Mouse (Mus musculus) gastrocnemius, postnatal 10 days (tissue): ENCODE data around the gene Mrln. TPM values are rescaled to one million over a fixed set of nuclear protein-coding genes. Genes with fewer than 3 reads are reported as not detected.
A peak's percentile ranks its signal among the peaks of the same experiment; 100 is the strongest.

Experiments
- DNase-seq: peaks from one replicate; pipeline ENCODE4 v3.0.0; 2021; ENCODE audit warnings: mixed read lengths
- long read RNA-seq, 2 experiments: library from polyadenylated mRNA; stranded (forward); transcript quantifications; one replicate each; pipeline ENCODE4 v2.0.0; 2021
- total RNA-seq, 2 experiments: library from RNA; stranded (reverse); gene quantifications; 2 replicates each; pipeline ENCODE4 v1.2.3; 2021

Gene Mrln
- 100 to 1,000 TPM; 153 to 155 TPM for total RNA-seq
- long read RNA-seq, experiment 1, transcript Mrln-201 (3 exons, 443 nt): major isoform, 57 of 61 reads
- long read RNA-seq, experiment 1, partial matches to known transcripts: 0 of 61 reads
- long read RNA-seq, experiment 1, other reads (novel, unspliced or antisense): 1 of 61 reads
- long read RNA-seq, experiment 2, transcript Mrln-201 (3 exons, 443 nt): major isoform, 40 of 41 reads
- long read RNA-seq, experiment 2, partial matches to known transcripts: 0 of 41 reads
- long read RNA-seq, experiment 2, other reads (novel, unspliced or antisense): 0 of 41 reads

DNA sequence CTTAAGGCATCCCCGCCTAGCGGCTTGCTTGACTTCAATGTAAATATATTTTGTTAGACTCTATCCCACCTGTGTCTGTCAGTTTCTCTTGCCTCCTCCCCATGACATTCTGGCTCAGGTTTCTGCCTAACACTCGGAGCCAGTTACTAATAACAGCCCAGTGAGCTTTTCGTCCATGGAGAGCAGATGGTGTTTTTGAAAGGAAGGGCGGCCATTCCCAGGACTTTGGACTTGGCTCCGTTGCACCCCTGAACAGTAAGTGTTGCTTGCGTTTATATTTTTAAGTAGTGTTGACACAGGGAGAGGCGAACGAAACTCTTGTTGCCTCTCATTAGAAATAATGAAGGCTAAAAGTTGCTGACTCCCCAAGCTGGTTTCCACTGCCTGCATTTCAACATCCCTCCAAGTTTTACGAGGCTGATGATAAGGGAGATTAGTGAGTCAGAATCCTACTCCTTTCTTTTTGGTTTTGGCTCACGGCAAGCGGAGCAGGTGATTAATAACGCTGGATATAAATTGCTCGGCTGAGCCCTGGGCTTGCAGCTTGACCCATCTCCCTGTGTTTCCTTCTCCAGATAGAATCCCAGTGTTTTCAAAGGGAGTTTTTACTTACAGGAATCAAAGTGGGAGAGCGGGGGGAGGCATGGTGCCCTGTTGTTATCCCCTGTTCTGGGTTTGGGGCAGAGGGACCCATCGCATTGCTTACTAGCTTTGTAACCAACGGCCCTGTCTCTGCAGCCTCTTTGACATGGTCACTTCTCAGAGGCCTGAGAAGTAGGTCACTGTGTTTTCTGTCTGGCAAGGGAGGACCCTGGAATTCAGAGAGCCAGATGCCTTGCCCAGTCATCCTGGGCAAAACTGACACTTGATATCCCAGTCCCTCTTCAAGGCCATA, at the start of gene Mrln:
TSS of gene Mrln (plus strand) at position 160 of the 895 bp plus-strand sequence.
- peak; percentile 22 for DNase-seq

DNA sequence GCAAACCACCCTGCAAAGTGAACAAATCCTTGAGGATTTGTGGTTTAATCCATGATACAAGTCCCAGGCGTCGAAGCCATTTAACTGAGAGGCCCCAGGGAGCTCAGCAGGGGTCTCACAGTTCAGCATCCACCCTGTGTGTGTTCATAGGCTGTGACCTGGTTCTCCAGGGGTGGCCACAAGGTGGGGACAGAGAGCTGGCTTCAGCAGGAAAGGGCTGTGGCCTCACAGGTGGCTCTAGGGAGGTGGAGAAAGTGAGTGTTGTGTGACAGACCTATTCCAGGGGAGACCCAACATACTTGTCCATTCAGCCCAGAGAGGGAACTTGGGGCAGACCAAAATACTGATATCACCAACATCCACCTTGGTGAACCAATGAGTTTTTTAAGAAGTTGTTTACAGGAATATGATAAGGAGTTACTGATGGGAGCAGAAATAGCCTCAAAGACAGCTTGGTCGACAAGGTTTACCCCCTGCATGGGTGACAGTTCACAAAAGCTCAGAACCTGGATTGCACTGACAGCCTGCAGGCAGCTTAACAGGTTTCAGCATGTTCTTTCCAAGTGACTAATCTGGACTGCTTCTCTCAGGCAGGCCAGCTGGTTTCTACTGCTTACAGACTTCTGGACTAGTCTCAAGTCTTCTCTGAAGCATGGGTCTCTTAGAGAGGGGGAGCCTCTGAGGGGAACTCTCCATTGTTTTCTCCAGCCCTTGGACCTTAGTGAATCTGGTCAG, 47.9 kb upstream of the Mrln start:
- peak; percentile 27 for DNase-seq

DNA sequence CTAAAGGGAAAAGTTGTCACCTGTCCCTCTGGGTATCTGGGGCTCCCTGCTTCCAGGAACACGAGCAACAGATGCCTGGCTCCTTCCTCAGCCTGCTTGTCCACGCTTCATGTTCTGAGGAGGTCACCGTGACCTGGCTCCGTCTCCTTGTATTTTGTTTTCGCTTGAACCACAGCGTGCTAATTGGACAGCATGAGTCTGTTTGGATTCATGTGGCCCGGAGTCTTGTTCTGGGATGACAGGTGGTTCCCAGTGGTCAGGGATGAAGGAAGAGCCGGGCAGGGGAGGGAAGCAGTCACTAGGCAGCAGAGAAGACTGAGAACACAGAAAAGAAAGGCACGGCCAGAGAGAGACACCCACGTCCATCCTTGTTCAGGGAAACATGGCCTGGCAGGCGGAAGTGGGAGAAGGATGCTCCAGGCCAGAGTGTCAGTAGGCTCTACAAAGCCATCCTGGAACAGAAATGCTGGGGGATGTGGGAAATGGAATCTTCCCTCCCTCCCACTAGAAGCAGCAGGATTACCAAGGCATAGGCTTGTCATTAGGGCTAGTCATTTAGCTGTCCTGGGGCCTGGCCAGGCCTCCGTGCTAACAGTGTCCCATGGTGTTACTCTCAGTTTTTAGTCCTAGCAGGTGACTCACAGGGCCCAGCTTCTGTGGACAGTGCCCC, 44.7 kb upstream of the Mrln start:
- no peak for DNase-seq

DNA sequence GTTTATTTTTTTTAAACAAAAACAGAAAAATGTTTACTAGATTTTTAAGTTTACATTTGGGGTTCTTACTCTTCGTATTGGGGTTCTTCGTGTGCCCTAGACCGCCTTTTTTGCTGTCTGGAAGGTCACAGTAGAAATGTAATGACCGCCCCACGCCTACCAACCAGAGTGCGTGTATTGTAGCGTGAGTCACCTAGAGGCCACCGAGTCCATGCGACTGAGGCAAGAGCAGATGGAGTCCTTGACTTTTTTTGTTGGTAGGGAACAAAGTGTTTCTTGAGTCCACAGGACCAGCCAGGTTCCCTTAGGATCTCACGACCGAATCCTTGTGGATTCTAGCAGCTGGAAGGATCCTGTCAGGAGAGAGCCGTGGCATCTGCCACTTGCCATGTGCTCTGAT, 43.7 kb upstream of the Mrln start:
- no peak for DNase-seq

DNA sequence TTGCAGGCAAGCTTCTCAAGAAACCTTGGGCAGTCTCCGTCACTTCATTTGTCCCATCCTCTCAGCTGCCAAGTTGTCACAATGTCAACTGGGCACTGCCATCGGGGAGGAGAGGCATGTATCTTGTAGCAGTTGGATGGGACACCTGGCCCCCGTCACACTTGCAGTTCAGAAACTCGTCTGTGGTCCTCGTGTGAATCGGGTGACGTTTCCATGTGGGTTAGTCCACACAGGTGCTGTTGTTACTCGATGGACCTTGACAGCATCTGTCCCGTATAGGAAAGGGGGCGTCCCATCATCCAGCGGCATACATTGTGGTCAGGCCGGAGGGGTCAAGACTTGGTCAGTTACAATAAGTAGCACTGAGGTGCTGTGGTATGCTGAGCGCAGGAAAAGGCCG, 43.0 kb upstream of the Mrln start:
- DNase-seq: peak; percentile 31

DNA sequence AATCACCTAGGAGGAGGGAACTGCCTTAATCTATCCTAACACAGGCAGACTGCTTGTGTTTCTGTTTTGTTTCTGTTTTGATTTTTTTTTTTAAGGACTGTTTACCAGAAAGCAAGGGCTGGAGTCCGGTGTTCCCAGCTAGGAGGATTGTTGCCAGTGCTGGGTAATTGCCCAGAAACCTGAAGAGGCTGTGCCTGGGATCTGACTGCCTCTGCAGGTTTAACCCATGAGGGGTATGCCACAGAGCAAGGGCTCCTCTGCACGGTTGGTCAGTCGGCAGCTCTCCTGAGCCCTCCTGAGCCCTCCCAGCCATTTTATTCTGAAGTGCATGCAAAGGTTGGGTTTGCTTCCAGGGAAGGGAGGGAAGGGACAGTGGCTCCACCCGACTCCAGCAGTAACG, 40.8 kb upstream of the Mrln start:
- DNase-seq: peak; percentile 38

DNA sequence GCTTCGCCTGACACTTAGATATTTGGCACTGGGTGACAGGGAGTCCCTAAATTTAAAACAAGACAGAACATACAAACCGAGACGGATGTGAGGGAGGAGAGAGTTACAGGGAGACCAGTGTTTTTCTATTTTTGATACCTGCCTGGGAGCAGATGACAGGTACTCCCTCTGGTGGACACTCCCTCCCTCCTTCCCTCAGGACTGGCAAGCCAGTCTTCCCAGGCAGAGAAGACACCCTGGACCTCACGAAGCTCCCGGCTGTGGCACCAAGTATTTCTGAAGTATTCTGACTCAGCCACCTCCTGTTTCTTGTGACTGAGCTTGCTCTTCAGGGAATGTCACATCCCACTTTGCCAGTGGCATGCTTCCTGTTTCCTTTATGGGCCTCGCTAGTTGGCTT, 38.6 kb upstream of the Mrln start:
- DNase-seq: no peak

DNA sequence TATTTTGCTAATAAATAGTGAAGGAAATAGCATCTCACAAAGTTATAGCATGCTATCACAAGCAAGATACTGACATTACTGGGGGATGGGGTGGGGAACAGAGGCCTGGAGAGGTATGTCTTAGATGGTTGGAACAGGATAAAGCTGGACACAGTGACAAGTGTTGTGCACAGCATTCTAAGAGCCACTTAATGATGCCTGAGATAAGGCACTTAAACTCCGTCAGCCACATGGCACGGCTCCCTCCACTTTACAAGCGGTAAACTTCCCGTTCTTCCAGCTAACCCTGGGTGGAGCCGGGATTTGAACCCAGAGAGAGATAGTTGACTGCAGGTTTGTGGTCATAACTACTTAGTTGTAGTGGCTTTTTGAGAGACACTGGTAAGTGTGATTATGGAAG, 38.0 kb upstream of the Mrln start:
- no peak for DNase-seq

DNA sequence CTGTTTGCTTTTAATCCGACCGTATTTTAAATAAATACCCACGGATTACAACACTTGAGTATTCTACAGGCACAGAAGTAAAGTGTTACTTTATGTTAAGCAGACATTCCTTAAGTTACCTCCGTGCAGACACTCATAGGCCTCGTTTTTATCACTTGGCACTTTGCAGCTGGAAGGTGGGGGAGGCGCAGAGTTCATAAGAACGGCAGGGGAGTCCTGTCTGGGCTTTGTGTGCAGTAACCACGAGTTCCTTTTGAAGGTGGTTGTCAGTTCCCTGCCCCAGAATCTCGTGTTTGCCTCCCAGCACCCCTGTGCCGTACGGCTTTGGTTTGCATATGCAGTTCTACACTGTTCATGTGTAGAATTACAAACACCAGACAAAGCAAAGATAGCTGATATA, 36.8 kb upstream of the Mrln start:
- DNase-seq: no peak

DNA sequence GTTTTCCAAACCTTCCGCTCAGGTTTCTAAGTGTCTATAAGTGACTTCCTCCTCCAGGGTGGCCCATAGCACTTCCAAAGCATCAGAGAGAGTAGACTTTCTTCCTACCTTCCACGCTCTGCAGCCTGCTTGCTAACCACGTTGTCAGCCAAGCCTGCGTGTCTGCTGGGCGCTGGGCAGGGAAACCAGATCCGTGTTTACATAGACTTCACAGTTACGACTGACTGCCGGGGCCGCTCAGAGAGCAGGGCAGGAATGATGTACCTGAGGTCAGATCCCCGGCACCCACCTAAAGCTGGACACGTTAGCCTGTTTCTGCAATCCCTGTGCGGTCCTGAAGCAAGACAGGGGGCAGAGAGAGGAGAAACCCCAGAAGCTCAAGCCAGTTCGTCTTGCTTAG, 36.1 kb upstream of the Mrln start:
- no peak for DNase-seq

DNA sequence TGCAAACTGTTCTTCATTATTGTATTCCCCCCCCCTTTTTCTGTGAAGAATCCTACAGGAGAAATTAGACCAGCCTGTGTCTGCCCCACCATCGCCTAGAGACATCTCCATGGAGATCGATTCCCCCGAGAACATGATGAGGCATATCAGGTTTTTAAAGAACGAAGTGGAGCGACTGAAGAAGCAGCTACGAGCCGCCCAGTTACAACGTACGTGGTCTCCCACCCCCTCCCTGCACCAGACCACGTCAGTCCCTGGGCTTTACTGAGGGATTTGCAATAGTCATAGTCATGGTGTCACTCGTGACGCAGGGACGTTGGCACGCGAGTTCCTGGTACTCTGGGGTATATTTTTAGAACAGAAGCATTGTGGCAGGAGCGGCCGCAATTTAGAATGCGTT, 35.4 kb upstream of the Mrln start:
- no peak for DNase-seq

DNA sequence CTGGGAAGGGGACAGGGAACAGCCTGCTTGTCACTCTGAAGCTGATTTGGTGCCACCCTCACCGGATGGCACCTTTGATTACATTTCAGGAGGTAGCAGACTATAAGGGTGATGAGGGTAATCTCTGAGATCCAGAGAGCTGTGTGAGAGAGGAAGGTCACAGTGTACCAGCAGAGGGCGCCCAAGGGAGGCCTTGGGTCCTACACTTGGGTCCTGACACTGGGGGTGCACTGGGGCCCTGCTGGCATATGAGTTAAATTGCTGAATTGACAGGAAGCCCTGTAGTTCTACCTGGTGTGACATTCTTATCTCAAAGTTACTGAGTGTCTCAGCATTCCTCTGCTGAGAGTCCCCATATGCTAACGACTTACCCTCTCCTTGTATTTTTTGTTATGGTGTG, 31.1 kb upstream of the Mrln start:
- peak; percentile 75 for DNase-seq

DNA sequence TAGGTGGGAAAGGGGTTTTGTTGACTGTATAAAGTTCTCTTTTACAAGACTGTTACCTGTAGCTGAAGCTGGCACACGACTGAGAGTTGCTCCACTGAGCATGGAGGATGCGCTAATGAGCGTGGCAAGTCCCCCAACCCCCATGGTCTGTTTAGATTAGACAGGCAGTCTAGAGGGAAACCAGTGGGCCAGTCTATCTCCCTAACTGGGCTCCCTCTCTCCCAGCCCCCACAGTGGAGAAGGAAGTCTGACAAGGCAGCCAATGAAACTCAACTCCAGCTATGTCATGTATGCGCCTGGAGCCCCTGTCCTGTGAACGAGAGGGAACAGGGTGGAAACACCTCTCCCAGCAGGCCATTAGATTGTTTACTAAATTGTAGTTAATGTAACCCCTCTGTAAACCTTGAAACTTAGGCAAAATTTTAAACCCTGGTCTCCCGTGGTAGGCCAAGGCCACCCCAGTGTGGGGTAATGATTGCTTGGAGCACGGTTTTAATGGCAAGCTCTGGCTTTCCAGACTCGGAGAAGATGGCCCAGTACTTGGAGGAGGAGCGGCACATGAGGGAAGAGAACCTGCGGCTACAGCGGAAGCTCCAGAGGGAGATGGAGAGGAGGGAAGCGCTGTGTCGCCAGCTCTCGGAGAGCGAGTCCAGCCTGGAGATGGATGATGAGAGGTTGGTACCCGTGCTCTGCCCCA, 29.8 kb upstream of the Mrln start:
- DNase-seq: no peak

DNA sequence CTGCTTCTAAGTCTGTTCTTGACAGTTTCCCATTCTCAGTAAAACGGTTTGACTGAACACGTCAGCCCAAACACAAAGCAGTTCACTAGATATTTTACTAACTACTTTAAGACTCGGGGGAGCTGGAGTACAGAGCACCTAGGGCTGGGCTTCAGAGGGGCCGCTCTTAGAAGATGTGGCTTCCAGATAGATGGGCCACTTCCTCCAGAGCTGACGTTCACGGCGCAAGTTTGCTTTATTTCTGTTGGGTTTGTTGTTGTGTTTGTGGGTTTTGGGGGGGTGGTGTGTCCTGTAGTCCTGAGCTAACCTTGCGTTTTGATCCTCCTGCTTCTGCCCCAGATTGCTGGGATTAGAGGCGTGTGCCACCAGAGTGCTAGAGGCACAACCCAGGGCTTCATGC, 23.7 kb upstream of the Mrln start:
- no peak for DNase-seq

DNA sequence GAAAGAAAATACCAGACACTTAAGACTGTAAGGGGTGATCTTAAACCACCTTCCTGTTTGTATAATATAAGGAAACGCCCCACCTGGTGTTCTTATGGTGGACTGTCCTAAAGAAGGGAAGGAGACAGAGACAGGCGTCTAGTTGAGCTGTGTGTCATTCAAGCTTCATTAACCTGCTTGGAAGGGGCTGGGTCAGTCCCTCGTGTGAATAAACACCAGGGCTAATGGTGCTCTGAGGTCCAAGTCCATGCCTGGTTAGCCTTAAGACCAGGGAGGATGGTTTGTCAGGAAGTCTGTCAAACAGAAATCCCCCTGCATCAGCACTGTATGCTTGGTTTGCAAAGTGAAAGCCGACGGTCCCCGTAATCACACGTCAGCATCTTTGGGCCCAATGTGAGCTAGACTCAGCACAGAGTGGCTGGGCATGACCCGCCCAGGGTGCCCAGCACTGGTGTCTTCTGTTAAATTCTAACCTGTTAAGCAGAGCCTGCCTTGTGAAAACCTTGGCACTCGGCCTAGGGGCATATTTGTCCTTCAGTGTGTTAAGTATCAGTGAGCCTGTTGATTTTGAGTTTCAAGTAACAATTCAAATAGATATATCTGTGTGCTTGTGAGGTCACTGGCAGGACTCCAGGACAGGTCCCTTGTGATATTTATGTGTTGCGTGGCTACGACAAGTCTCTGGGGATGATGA, 23.0 kb upstream of the Mrln start:
- DNase-seq: no peak

DNA sequence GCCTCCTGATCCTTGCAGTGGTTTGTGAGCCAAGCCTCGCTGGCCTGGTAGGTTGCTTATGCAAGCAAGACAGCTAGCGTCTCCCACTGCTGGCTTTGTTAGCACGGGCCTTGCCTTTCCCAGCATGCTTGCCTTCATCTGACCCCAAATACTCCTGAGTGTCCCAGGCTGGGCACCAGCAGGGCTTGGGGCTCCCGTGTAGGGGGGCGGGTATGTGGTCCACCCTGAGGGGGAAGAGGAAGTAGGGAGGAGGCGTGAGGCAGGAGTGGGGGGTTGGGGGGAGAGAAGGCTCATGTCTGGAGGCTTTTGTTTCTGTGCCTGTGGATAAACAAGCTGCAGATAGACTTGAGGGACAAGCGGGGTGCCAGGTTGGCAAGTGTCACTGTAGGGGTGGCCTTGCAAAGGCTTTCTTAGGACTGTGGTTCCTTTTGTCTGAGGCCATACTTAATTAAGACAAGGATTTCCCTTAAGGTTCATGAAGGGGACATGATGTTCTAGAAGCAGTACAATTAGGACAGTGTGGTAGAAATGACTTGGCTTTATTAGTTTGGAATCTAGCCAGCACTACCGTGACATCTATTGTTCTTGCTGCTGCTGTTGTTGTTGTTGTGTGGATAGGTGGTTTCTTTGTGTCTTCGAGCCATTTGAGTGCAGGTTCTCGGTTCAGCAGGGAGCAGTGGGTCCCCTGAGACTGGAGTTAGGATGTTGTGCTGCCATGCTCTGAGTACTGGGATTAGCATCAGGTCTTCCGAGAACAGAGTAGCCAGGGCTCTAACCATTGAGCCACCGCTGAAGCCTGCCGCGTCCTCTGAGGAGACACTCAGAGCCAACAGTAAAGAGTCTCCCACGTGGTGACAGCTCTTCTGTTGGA, 21.0 kb upstream of the Mrln start:
- DNase-seq: no peak

DNA sequence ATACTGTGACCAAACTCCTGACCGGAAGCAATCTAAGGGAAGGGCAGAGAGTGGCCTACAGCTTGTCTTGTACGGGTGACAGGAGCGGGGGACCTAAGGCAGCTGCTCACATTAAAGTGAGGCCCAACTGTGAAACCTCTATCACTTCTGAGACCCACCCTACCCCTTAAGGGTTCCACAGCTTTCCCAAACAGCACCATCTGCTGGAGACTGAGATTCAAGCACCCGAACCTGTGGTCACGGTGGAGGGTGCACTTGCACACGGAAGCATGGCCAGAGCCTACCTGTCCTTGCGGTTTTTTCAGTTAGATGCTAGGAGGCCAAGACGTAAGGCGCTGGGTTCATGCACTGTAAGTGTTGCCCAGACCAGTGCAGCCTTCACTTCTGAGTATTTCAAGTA, 18.3 kb upstream of the Mrln start:
- DNase-seq: peak; percentile 34

DNA sequence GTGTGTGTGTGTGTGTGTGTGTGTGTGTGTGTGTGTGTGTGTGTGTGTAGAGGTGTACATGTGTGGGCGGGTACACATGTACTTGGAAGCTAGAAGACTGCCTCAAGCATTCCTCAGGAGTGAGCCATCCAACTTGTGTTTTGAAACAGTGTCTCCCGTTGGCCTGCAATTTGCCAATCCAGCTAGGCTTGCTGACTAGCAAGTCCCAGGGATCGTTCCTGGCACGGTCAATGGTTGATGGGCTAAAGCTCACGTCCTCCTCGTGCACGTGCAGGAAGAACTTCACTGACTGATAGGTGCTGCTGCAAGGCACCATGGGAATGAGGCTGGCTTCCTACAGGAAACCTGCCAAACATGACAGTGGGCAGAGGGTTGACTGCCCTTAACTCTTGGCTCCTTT, 17.9 kb upstream of the Mrln start:
- DNase-seq: no peak

DNA sequence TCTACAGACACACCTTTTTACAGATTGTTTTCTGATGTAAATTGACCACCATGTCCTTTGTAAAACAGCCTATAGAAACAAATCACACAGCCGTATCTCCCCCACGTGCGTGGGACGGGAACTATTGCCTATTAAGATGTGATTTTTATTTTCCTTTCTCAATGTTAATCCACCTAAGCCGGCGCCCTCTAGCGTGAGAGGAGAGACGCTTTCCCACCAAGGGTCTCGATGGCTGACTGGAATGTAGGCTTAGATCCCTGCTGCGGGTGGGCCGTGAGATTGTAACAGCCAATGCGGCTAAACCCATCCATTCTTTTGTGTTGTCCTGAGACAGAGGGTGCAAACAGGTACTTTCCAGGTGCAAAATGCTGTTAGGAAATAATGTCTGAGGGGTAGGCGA, 14.6 kb upstream of the Mrln start:
- no peak for DNase-seq

DNA sequence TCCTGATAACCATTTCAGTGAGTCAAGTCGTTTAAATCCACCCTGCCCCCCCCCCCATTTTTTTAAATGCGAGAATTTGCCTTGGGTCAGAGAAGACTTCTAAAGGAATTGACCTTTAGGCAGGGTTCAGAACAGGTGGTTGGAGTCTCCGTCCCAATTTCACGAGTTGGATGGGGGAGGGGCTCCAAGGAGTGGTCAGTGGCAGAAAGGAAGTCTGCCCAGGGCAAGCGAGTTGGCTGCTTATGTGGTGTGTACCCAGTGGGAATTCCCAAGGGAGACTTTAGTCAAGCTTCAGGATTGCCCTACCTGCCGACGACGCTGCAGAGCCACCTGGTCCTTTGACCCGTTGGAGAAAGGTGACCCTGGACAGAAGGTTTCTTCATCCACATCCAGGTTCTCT, 10.2 kb upstream of the Mrln start:
- DNase-seq: no peak
